Mouse (Mus musculus) CH12.LX (cell line): ENCODE data around the gene Clic4. TPM values are rescaled to one million over a fixed set of nuclear protein-coding genes. Genes with fewer than 3 reads are reported as not detected.
A peak's percentile ranks its signal among the peaks of the same experiment; 100 is the strongest.

Experiments
- DNase-seq: peaks from one replicate; pipeline ENCODE4 v3.0.0-alpha.2; 2013; ENCODE audit errors: extremely low read depth
- H3K27ac ChIP-seq: 2 replicates; pipeline ENCODE4 v1.5.1; 2012; ENCODE audit warnings: low read depth, mild to moderate bottlenecking, control low read depth, moderate library complexity; ENCODE audit not compliant: insufficient read depth
- H3K27me3 ChIP-seq: replicated peaks from 2 replicates; pipeline ENCODE3; 2012; ENCODE audit warnings: inconsistent platforms
- H3K36me3 ChIP-seq, 2 experiments: replicated peaks in 1 of 2; 2 replicates each; pipeline versions ENCODE3 to v1.6.1; 2012; ENCODE audit warnings: inconsistent platforms in 1 of 2, low read length in 1 of 2, mild to moderate bottlenecking in 1 of 2, mixed read lengths in 1 of 2, moderate library complexity in 1 of 2; ENCODE audit not compliant: control insufficient read depth in 1 of 2, insufficient read depth in 1 of 2
- H3K4me1 ChIP-seq, 2 experiments: 2 replicates each; pipeline ENCODE4 v1.6.1; 2012; ENCODE audit warnings: inconsistent platforms in 1 of 2, moderate library complexity in 1 of 2; ENCODE audit not compliant: insufficient read depth in 2 of 2, control insufficient read depth in 1 of 2
- H3K4me2 ChIP-seq: 2 replicates; pipeline ENCODE4 v1.6.1; 2012; ENCODE audit warnings: low read depth, mild to moderate bottlenecking, control low read depth; ENCODE audit not compliant: poor library complexity, insufficient read depth, severe bottlenecking
- H3K4me3 ChIP-seq, 3 experiments: fragments of 150-350 bp in 1 of 3; sonication (generic) in 1 of 3; replicated peaks in 1 of 3; 2 replicates each; pipeline versions ENCODE3 to v1.5.1; 2011 to 2012; ENCODE audit warnings: low read depth in 2 of 3, low read length in 2 of 3, mild to moderate bottlenecking in 2 of 3, moderate library complexity in 2 of 3, control low read depth in 1 of 3, improper control_type of control experiment in 1 of 3, inconsistent platforms in 1 of 3, mixed read lengths in 1 of 3; ENCODE audit not compliant: poor library complexity in 1 of 3
- H3K79me2 ChIP-seq: replicated peaks from 2 replicates; pipeline ENCODE4 v1.6.1; 2012; ENCODE audit warnings: mild to moderate bottlenecking, moderate library complexity; ENCODE audit not compliant: control insufficient read depth, poor library complexity, insufficient read depth, severe bottlenecking; ENCODE audit errors: extremely low read depth
- H3K9ac ChIP-seq: 2 replicates; pipeline ENCODE4 v1.6.1; 2012; ENCODE audit warnings: low read depth, mild to moderate bottlenecking, control low read depth, moderate library complexity; ENCODE audit not compliant: insufficient read depth
- H3K9me3 ChIP-seq: replicated peaks from 2 replicates; pipeline ENCODE3; 2012; ENCODE audit warnings: low read length, inconsistent platforms, mixed read lengths
- CHD1 ChIP-seq: IDR thresholded peaks from 2 replicates; pipeline ENCODE4 v1.6.1; 2012; ENCODE audit warnings: low read depth, low read length, improper control_type of control experiment, inconsistent platforms
- CTCF ChIP-seq, 2 experiments: IDR thresholded peaks in 1 of 2; conservative IDR thresholded peaks in 1 of 2; 2 replicates each; pipeline ENCODE4 v1.5.1; 2011 to 2012; ENCODE audit warnings: low read depth in 2 of 2, low read length in 2 of 2, improper control_type of control experiment in 1 of 2, inconsistent platforms in 1 of 2, mild to moderate bottlenecking in 1 of 2, moderate library complexity in 1 of 2
- ELF1 ChIP-seq: IDR thresholded peaks from 2 replicates; pipeline ENCODE4 v1.6.1; 2014; ENCODE audit warnings: low read depth, mild to moderate bottlenecking, inconsistent platforms, low read length, improper control_type of control experiment
- ETS1 ChIP-seq: conservative IDR thresholded peaks from 2 replicates; pipeline ENCODE4 v1.6.1; 2012; ENCODE audit warnings: low read depth, mild to moderate bottlenecking, inconsistent platforms, low read length, improper control_type of control experiment, moderate library complexity
- HCFC1 ChIP-seq: IDR thresholded peaks from 2 replicates; pipeline ENCODE4 v1.6.1; 2012; ENCODE audit warnings: low read depth, mild to moderate bottlenecking, inconsistent platforms, low read length, improper control_type of control experiment
- IRF4 ChIP-seq: IDR thresholded peaks from 2 replicates; pipeline ENCODE4 v1.6.1; 2014; ENCODE audit warnings: low read depth, mild to moderate bottlenecking, inconsistent platforms, low read length, improper control_type of control experiment
- JUN ChIP-seq: IDR thresholded peaks from 2 replicates; pipeline ENCODE4 v1.6.1; 2011; ENCODE audit warnings: low read depth, mild to moderate bottlenecking, low read length, improper control_type of control experiment, moderate library complexity; ENCODE audit not compliant: insufficient read depth
- JUND ChIP-seq: conservative IDR thresholded peaks from 2 replicates; pipeline ENCODE4 v1.6.1; 2011; ENCODE audit warnings: low read depth, low read length, improper control_type of control experiment
- MAZ ChIP-seq: IDR thresholded peaks from 2 replicates; pipeline ENCODE4 v1.6.1; 2012; ENCODE audit warnings: low read depth, mild to moderate bottlenecking, inconsistent platforms, low read length, improper control_type of control experiment, moderate library complexity
- MEF2A ChIP-seq: IDR thresholded peaks from 2 replicates; pipeline ENCODE4 v1.6.1; 2014; ENCODE audit warnings: low read depth, mild to moderate bottlenecking, inconsistent platforms, low read length, improper control_type of control experiment, borderline replicate concordance
- MXI1 ChIP-seq: IDR thresholded peaks from 2 replicates; pipeline ENCODE4 v1.6.1; 2011; ENCODE audit warnings: mild to moderate bottlenecking, low read depth, low read length, improper control_type of control experiment
- NELFE ChIP-seq: IDR thresholded peaks from 2 replicates; pipeline ENCODE4 v1.6.1; 2011; ENCODE audit warnings: low read depth, low read length, improper control_type of control experiment
- NRF1 ChIP-seq: IDR thresholded peaks from 2 replicates; pipeline ENCODE4 v1.6.1; 2014; ENCODE audit warnings: low read depth, mild to moderate bottlenecking, inconsistent platforms, low read length, improper control_type of control experiment, moderate library complexity
- POLR2A ChIP-seq: IDR thresholded peaks from 2 replicates; pipeline ENCODE4 v1.6.1; 2011; ENCODE audit warnings: low read depth, mild to moderate bottlenecking, improper control_type of control experiment, low read length
- RAD21 ChIP-seq: IDR thresholded peaks from 2 replicates; pipeline ENCODE4 v1.6.1; 2011; ENCODE audit warnings: low read depth, mild to moderate bottlenecking, low read length, improper control_type of control experiment, moderate library complexity
- TCF12 ChIP-seq: IDR thresholded peaks from 2 replicates; pipeline ENCODE4 v1.6.1; 2014; ENCODE audit warnings: low read depth, mild to moderate bottlenecking, inconsistent platforms, low read length, improper control_type of control experiment
- UBTF ChIP-seq: IDR thresholded peaks from 2 replicates; pipeline ENCODE4 v1.6.1; 2012; ENCODE audit warnings: low read depth, mild to moderate bottlenecking, inconsistent platforms, low read length, improper control_type of control experiment, moderate library complexity
- USF2 ChIP-seq: conservative IDR thresholded peaks from 2 replicates; pipeline ENCODE4 v1.6.1; 2011; ENCODE audit warnings: low read depth, low read length, improper control_type of control experiment
- ZC3H11A ChIP-seq: IDR thresholded peaks from 2 replicates; pipeline ENCODE4 v1.6.1; 2012; ENCODE audit warnings: low read depth, mild to moderate bottlenecking, inconsistent platforms, low read length, improper control_type of control experiment
- ZKSCAN1 ChIP-seq: IDR thresholded peaks from 2 replicates; pipeline ENCODE4 v1.6.1; 2012; ENCODE audit warnings: low read depth, inconsistent platforms, low read length, improper control_type of control experiment, borderline replicate concordance
- ZMIZ1 ChIP-seq: IDR thresholded peaks from 2 replicates; pipeline ENCODE4 v1.6.1; 2012; ENCODE audit warnings: low read depth, mild to moderate bottlenecking, inconsistent platforms, low read length, improper control_type of control experiment
- dilution Hi-C: fragments of 300-500 bp; cut with MboI; formaldehyde crosslinking; loops from 2 replicates; pipeline ENCODE4 v1.14.3; 2020; ENCODE audit warnings: low sequenced_read_pairs; ENCODE audit not compliant: extremely low pct_unique_long_range_greater_than_20kb, extremely low pct_ligation_motif_present
- in situ Hi-C: fragments of 300-500 bp; cut with MboI; formaldehyde crosslinking; loops from 3 replicates; pipeline ENCODE4 v1.14.3; 2019; ENCODE audit warnings: low sequenced_read_pairs, low pct_ligation_motif_present, low pct_unique_long_range_greater_than_20kb, mixed read lengths
- polyA plus RNA-seq: library from polyadenylated mRNA; unstranded; fragments of >175 nt; gene quantifications from 2 replicates; pipeline ENCODE4 v1.2.1, GENCODE M21; 2012; ENCODE audit warnings: low read depth; ENCODE audit not compliant: insufficient read length
- total RNA-seq, 2 experiments: library from RNA; depleted of rRNA; stranded (reverse); fragments of 300-350 nt in 1 of 2; fragments of >200 nt in 1 of 2; gene quantifications; 2 replicates each; pipeline ENCODE4 v1.2.3; 2012 to 2014

The Clic4 gene
- total and polyA plus RNA-seq, 3 experiments: 154 to 214 (median 199) TPM

- TF ChIP-seq TCF12 (0 out of 2 replicates have a peak, but pooled peaks have one; percentile 22), HCFC1 (no peak; the same call in 1 of the 2 replicates), MEF2A (peak; percentile 96), USF2 (no peak), ZC3H11A (no peak), RAD21 (no peak), MAZ (0 out of 2 replicates have a peak, but pooled peaks have one; percentile 60), POLR2A (no peak), UBTF (no peak), IRF4 (peak; percentile 57), ZMIZ1 (no peak), NRF1 (no peak), JUND (peak; percentile 65; the same call in 1 of the 2 replicates), ZKSCAN1 (no peak), ETS1 (peak; percentile 92), CTCF (conservative IDR thresholded peaks at IDR 0.05 in 1 of 2, IDR thresholded peaks at IDR 0.05 in 1 of 2; ENCODE audit: low read depth in 2 of 2, low read length in 2 of 2) (no peak), ELF1 (no peak), JUN (peak; percentile 72)
Observed at GRCm38 (mm10) chr4:135236658-135237057, 36.0 kb downstream of the Clic4 start (continued).

GRCm38 (mm10) chr4:135235546-135235945 is 37.1 kb downstream of the Clic4 start:
- no peak for TF ChIP-seq TCF12
- no peak for TF ChIP-seq MAZ
- TF ChIP-seq UBTF: no peak
- no peak for TF ChIP-seq NELFE
- no peak for TF ChIP-seq NRF1
- TF ChIP-seq CHD1: no peak
- no peak for TF ChIP-seq JUND
- TF ChIP-seq MXI1: no peak
- no peaks in the 10 kb centered on the region for H3K27me3 ChIP-seq

More at GRCm38 (mm10) chr4:135235546-135235945, 37.1 kb downstream of the Clic4 start:
- Histone ChIP-seq H3K9ac (no peak overlapping the region), H3K4me2 (no peak overlapping the region), H3K27ac (no peak overlapping the region), H3K9me3 (no peaks in the 10 kb centered on the region), H3K79me2 (peaks cover 93% of the 10 kb centered on the region), H3K36me3 (peaks cover 50 to 82% of the 10 kb centered on the region in 2 experiments), H3K4me1 (peaks cover 33 to 90% of the 10 kb centered on the region in 2 experiments), H3K4me3 (no peak overlapping the region)
- in situ Hi-C loops (no loop called here), dilution Hi-C loops (no loop called here)
- no peak for DNase-seq
